In the genomic region with DNA sequence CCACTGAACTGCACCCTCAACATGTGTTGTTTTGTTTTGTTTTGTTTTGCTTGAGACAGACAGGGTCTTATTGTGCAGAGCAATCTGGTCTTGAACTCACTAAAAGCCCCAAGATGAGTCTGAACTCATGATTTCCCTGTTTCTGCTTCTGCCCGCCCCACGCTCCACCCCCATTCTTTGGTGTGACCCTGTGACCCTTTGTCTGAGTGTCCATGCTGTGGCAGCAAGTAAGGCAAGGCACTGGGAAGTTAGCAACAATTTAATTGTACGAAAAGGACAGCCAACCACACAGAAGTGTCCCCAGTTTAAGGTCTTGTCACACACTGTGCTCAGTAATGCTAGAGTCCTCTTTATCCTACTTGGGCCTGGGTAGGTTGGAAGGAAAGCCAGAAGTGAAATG, we compare ENCODE assay signal across 12 mouse cellular contexts.
"Had no signal": no experiment of that assay in that cellular context is flagged by ENCODE, and none has a peak within 500 bp of the region (broad histone marks: within the 10 kb centered on the region; RNA-seq: fewer than 3 reads in every experiment).

No protein-coding gene starts in this region.

- H3K27ac ChIP-seq: limb, embryonic 10.5 days; liver, embryonic 15.5 days; midbrain, embryonic 15.5 days; neural tube, embryonic 12.5 days; stomach, postnatal 0 days had no signal

- H3K9me3 ChIP-seq: limb, embryonic 10.5 days; liver, embryonic 15.5 days; midbrain, embryonic 15.5 days; neural tube, embryonic 12.5 days had no signal

- H3K9ac ChIP-seq: liver, embryonic 15.5 days; midbrain, embryonic 15.5 days; neural tube, embryonic 12.5 days had no signal

- H3K4me2 ChIP-seq: liver, embryonic 11.5 days; liver, embryonic 15.5 days; midbrain, embryonic 15.5 days; neural tube, embryonic 12.5 days had no signal

- H3K27me3 ChIP-seq: liver, embryonic 15.5 days had no signal

- H3K36me3 ChIP-seq: limb, embryonic 10.5 days; liver, embryonic 15.5 days; midbrain, embryonic 15.5 days; neural tube, embryonic 12.5 days had no signal

- ATAC-seq: lung, postnatal 0 days; midbrain, embryonic 15.5 days had no signal

- DNase-seq: kidney, postnatal 10 days; kidney, postnatal 4 days; lung, adult 2 months; lung, postnatal 36 days; thymus, postnatal 14 days had no signal

- H3K4me3 ChIP-seq: limb, embryonic 10.5 days; liver, embryonic 15.5 days; midbrain, embryonic 15.5 days; neural tube, embryonic 12.5 days had no signal

- H3K4me1 ChIP-seq: midbrain, embryonic 15.5 days; neural tube, embryonic 12.5 days had no signal
